Mouse (Mus musculus) brain, embryonic 14.5 days (tissue): ENCODE data around the gene Gli2.

Source experiments
- CTCF ChIP-seq: fragments of 200-500 bp; IDR thresholded peaks from 2 replicates; pipeline ENCODE4 v1.5.1; 2012; ENCODE audit warnings: inconsistent platforms, mild to moderate bottlenecking, moderate library complexity, borderline replicate concordance; ENCODE audit not compliant: insufficient read depth, insufficient read length; ENCODE audit errors: extremely low read depth
- POLR2A ChIP-seq: fragments of 200-500 bp; IDR thresholded peaks from 2 replicates; pipeline ENCODE4 v1.6.1; 2012; ENCODE audit warnings: mild to moderate bottlenecking, inconsistent platforms, borderline replicate concordance; ENCODE audit not compliant: poor library complexity, insufficient read depth, insufficient read length, severe bottlenecking; ENCODE audit errors: extremely low read depth

DNA sequence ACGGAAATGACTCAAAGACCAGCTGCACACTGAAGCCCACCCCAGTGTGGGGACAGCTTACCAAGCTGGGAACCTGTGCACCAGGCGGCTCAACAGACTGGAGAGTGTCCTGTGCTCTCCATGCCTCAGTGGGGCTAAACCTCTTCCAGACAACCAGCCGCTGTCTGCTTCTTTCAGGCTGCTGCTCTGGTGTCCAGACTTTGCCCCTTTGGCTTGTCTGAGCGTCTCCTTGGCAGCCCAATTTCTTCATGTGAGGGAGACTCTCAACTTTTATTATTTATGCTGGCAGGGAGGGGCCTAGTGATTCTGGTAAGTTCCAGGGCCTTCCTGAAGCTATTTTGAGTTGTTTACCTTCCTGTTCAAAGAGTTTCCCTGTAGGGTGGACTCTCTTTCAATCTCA, 2.4 kb upstream of the Gli2 start:
- TF ChIP-seq CTCF (no peak), POLR2A (no peak)
